Mouse (Mus musculus): ENCODE measurements around the gene Hsd3b5. TPM values are rescaled to one million over a fixed set of nuclear protein-coding genes. Genes with fewer than 3 reads are reported as not detected.
"Not testable (repeated sequence)": the region's sequence is repeated elsewhere in the genome, so short reads cannot be mapped to it uniquely, and the experiment has no call there.

Gene Hsd3b5
- not detected for total RNA-seq (2022)

DNA sequence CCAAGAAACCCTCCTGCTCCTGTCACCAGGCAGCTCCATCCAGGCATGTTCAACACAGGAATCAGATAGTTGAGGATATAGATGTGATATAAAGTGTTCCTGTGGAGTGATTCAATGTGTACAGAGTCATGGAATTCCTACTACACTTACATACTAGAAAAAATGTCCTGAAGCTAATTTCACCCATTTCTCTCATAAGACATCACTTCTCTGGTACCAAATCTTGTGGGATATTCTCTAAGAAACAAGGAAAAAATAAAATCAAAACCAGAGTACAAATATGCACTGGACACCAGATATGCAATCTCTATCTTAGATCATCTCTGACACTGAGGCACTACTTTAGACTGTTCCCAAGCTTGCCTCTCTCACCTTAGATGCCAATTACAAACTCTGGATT, at the start of gene Hsd3b5:
Gene Hsd3b5, minus strand, starts transcription at position 101 of the 400 bp plus-strand sequence.
- DNase-seq (ENCODE audit: low spot score in 2 of 2), result no peak

DNA sequence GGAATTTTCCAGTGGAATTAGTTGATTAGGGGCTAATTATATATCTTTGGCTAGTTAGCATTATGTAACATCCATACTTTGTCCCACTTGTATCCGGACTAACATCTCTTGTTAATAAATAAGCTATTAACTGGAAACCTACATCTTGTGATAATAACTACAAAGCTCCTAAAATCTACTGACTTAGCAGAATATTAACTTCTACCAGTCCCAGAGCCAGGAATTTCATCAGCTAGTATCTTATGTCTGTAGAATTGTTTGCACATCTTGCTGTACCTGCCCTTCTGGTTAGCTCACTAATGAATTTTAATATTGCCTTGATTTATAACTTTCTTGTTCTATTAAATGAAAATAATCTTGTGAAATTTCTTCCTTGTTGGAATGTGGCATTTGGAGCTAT, 5.1 kb upstream of the Hsd3b5 start:
- DNase-seq (ENCODE audit: low spot score in 2 of 2), result no peak

DNA sequence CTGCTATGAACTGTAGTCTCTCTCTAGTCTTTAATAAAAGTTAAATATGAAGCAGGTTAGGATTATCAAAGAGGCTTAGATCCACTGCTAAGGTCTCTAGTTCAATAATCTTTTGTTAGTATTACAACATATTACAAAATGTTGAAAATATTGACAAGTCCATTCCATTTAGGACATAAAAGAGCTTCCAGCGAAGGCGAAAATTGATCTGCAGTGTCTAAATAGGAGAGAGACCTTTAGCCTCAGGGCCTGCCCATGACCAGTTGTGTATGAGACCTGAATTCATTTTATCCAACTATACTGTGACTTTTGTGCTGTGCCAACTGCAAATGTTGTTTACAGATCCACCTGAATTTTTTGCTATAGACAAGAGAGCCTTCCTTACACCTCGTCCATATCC, 419 bp downstream of the Hsd3b5 start:
- no peak for DNase-seq (ENCODE audit: low spot score in 2 of 2)

DNA sequence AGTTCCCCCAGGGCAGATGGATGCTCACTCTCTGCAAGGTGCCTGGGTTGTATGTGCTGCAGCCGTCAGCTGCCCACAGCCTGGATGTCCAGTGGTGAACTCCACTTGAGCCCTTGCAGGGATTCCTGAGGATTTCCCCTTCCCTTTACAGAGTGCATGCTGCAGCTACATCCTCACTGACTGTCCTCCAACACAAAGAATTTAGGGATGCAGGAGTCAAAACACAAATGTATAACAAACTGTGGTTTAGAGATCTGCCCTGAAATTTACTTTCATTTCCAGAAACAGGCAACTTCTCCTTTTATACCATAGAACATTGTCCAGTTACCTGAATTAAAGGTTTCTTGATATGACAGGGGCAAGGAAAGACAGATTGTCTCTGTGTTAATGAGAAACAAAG, 13.3 kb downstream of the Hsd3b5 start:
- DNase-seq (ENCODE audit: low spot score in 2 of 2), result not testable (repeated sequence)

DNA sequence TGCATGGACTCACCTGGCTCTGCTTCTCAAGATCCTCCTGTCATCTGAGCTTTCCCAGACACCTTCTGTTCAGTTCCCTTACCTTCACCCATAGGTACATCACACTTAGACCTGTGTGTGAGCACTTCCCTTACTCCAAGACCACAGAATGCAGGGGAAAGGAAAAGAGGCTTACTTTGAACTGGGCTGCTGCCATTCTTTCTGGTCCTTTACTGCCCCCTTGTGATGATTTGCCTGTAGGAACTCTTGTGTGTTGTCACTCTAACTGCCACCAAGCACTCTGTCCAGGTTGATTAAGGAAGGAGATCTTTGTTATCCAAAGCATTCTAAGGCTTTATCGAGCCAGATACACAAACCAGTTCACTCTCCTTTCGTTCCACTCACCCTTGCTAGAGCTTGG, 13.8 kb downstream of the Hsd3b5 start:
- not testable (repeated sequence) for DNase-seq (ENCODE audit: low spot score in 2 of 2)

DNA sequence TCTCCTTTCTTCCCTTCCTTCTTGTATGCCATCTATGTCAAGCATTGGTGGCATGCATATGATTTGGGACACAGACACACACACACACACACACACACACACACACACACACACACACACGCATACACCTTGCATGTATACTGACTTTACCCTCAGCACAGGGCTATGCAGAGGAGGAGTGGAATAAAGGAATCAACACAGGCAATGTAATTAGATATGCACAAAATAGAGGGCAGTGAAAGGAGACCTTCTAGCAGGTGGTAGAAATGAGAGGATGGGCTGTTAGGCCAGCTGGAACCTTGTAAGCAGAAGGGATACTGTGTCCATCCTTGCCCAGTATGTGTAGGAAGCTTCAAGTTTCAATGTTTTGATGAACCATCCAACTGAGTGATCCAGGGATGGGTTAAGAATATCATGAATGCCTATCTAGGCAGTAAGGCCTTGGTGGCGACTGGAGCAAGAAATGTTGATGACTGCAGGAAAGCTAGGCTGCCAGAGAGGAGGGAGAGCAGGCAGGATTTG, 15.6 kb downstream of the Hsd3b5 start:
- DNase-seq (ENCODE audit: low spot score in 2 of 2), result not testable (repeated sequence)

DNA sequence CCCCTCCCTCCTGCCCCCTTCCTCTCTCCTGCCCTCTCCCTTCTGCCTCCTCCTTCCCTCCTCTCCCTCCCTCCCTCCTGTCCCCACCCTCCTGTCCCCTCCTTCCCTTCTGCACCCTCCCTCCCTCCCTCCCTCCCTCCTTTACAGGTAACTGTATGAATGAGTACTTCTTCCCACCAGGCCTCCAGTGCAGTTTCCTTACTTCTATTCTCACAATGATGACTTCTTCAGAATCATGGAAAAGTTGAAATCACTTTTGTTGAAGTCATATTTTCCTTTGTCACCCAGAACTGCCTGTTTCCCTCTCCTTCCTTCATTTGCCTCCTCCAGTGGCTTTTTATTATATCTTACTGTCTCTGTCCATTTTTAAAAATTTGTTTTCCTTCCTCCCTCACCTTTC, 16.1 kb downstream of the Hsd3b5 start:
- DNase-seq (ENCODE audit: low spot score in 2 of 2), result no peak

DNA sequence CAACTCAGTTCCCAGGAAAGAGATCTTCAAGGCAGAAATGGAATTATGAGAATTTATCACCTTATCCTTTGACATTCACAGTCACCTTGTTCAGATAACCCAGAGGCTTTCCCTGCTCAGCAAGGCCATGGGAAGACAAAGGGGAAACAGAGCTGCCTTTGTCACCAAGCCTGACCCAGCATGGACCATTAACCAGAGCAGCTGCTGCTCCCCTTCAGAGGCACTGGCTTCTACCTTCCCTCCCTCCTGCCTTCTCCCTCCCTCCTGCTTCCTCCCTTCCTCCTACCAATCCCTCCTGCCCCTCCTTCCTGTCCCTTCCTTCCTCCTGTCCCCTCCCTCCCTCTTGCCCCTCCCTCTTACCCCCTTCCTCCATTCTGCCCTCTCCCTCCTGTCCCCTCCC, 16.5 kb downstream of the Hsd3b5 start:
- not testable (repeated sequence) for DNase-seq (ENCODE audit: low spot score in 2 of 2)

DNA sequence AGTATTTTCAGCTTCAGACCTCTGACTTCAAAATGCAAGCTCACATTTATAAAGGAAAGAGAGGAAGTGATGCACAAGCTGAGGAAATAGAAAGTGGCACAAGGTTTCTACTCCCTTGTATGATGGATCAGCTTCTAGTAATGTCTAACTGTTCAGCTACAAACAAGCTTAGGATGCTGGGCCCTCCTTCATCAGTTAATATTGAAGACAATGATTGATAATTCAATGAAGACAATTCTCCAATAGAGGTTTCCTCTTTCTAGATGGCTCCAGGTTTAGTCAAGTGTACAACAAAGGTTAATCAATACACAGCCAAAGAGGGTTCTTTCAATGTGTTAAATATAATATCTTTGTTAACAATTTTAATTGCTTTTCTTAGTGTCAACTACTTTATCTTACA, 41.3 kb downstream of the Hsd3b5 start, which contains the start of gene Gm10681:
Gene Gm10681, minus strand, starts transcription at position 101 of the 400 bp plus-strand sequence.
- no peak for DNase-seq (ENCODE audit: low spot score in 2 of 2)

DNA sequence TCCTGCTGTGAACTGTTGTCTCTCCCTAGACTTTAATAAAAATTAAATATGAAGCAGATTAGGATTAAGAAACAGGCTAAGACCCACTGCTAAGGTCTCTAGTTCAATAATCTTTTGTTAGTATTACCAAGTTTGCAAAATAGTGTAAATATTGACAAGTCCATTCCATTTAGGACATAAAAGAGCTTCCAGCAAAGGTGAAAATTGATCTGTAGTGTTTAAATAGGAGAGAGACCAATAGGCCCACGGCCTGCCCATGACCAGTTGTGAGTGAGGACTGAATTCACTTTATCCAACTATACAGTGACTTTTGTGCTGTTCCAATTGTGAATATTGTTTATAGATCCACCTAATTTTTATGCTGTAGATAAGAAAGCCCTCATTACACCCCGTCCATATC, 42.3 kb downstream of the Hsd3b5 start:
- DNase-seq (ENCODE audit: low spot score in 2 of 2), result no peak

DNA sequence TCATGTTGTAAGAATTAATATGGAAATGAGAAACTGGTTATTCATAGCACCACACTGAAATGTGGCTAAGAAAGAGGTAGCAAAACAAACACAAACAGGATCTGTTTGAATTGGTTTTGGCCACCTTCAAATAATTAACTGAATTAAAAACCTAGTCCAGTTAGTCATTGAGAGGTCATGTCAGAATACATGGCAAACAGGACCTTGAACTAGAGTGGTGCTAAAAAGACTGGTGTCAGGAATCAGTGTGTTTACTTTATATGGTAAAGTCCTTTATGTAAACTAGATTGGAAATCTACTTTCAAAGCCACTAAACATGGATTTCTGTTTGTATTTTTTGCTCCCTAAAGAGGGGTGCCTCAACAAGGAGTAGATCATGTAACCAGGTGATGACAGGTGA, 47.4 kb downstream of the Hsd3b5 start:
- not testable (repeated sequence) for DNase-seq (ENCODE audit: low spot score in 2 of 2)

DNA sequence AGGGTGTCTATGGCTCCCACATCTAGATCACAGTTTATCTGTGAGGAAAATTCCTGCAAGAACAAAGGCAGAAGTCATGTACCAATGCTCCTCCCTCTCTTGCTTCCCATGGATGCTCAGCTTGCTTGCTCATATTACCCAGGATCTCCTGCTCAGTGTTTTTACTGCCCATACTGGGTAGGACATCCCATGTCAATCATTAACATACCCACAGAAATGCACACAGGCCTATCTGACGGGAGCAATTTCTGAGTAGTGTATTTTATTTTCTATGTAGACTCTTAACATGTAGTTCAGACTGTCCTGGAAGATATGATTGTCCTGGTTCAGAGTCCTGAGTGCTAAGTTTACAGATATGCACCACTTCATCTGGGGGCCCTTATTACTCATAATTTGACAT, 47.9 kb downstream of the Hsd3b5 start:
- not testable (repeated sequence) for DNase-seq (ENCODE audit: low spot score in 2 of 2)

DNA sequence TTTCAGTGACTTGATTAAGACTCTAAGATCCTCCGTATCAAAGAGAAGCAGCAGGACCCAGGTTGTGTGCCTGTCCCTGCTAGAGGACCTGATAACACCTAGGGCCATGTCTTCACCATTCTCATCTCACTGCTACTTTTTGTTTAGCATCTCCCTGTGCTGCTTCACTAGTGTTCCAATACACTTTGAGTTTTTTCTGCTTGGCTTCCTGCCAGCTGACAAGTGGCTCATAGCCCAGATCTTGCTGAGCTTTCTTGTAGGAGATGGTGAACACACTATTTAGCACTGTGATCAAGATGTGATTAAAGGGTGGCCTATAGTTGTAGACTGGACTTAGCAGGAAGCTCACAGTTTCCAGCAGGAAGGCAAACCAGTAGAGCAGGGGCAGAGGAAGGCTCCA, 49.0 kb downstream of the Hsd3b5 start:
- not testable (repeated sequence) for DNase-seq (ENCODE audit: low spot score in 2 of 2)

Other genes starting within 250 kb of the Hsd3b5 start
- gene Zfp697, start 247.8 kb downstream of the Hsd3b5 start, total RNA-seq (2022), result 1 to 10 TPM in 2 of 4 experiments, under 1 TPM in 2; 0.31 to 2.3 (median 0.82) TPM
- gene Gm4450, start 173.1 kb downstream of the Hsd3b5 start, total RNA-seq (2022), result not detected
- gene Hsd3b4, start 119.7 kb downstream of the Hsd3b5 start, total RNA-seq (2022), result not detected
- not detected for gene Gm10681, start 41.4 kb downstream of the Hsd3b5 start, total RNA-seq (2022)
- gene Hsd3b2, start 94.3 kb upstream of the Hsd3b5 start, total RNA-seq (2022), result not detected
- gene Hsd3b3, start 132.9 kb upstream of the Hsd3b5 start, total RNA-seq (2022), result not detected
- gene Hsd3b6, start 184.2 kb upstream of the Hsd3b5 start, total RNA-seq (2022), result not detected
- 1 to 10 TPM in 1 of 4 experiments, not detected in 3; 4.6 TPM for gene Hsd3b1, start 229.5 kb upstream of the Hsd3b5 start, total RNA-seq (2022)

All from gastrocnemius, adult 8-10 months (tissue).